Mouse (Mus musculus) MEL (cell line): ENCODE measurements around the gene Snd1. TPM values are rescaled to one million over a fixed set of nuclear protein-coding genes. Genes with fewer than 3 reads are reported as not detected.

Source experiments
- DNase-seq: peaks from one replicate; pipeline ENCODE4 v3.0.0; 2011; ENCODE audit warnings: low read depth, low spot score
- H3K27ac ChIP-seq: 2 replicates; pipeline ENCODE4 v1.5.1; 2012; ENCODE audit warnings: low read depth, mild to moderate bottlenecking, control low read depth, low read length, moderate library complexity; ENCODE audit not compliant: control insufficient read depth
- H3K27me3 ChIP-seq, 2 experiments: fragments of 150-350 bp in 1 of 2; sonication (generic) in 1 of 2; 2 replicates each; pipeline ENCODE4 v1.6.1; 2012; ENCODE audit warnings: low read length in 2 of 2, mild to moderate bottlenecking in 2 of 2, improper control_type of control experiment in 1 of 2, moderate library complexity in 1 of 2; ENCODE audit not compliant: insufficient read depth in 2 of 2, control insufficient read depth in 1 of 2
- H3K36me3 ChIP-seq, 2 experiments: 2 replicates each; pipeline ENCODE4 v1.6.1; 2012 to 2014; ENCODE audit warnings: low read length in 2 of 2, improper control_type of control experiment in 1 of 2, inconsistent platforms in 1 of 2, mild to moderate bottlenecking in 1 of 2; ENCODE audit not compliant: insufficient read depth in 2 of 2, control insufficient read depth in 1 of 2
- H3K4me1 ChIP-seq, 2 experiments: fragments of 150-350 bp in 1 of 2; sonication (generic) in 1 of 2; 2 replicates each; pipeline ENCODE4 v1.6.1; 2012; ENCODE audit warnings: low read length in 2 of 2, improper control_type of control experiment in 1 of 2, mild to moderate bottlenecking in 1 of 2; ENCODE audit not compliant: insufficient read depth in 2 of 2, control insufficient read depth in 1 of 2
- H3K4me3 ChIP-seq, 2 experiments: fragments of 150-350 bp in 1 of 2; sonication (generic) in 1 of 2; 2 replicates each; pipeline ENCODE4 v1.5.1; 2012; ENCODE audit warnings: low read depth in 2 of 2, low read length in 2 of 2, mild to moderate bottlenecking in 2 of 2, moderate library complexity in 2 of 2, control low read depth in 1 of 2, improper control_type of control experiment in 1 of 2; ENCODE audit not compliant: control insufficient read depth in 1 of 2, insufficient read depth in 1 of 2
- H3K79me2 ChIP-seq: 2 replicates; pipeline ENCODE4 v1.6.1; 2012; ENCODE audit warnings: mild to moderate bottlenecking, low read length, moderate library complexity; ENCODE audit not compliant: control insufficient read depth, poor library complexity, insufficient read depth
- H3K9ac ChIP-seq: 2 replicates; pipeline ENCODE4 v1.6.1; 2012; ENCODE audit warnings: low read depth, mild to moderate bottlenecking, control low read depth, low read length, moderate library complexity; ENCODE audit not compliant: control insufficient read depth, poor library complexity, severe bottlenecking
- H3K9me3 ChIP-seq: fragments of 150-350 bp; sonication (generic); replicated peaks from 2 replicates; pipeline ENCODE4 v1.6.1; 2012; ENCODE audit warnings: mild to moderate bottlenecking, low read length, improper control_type of control experiment, moderate library complexity; ENCODE audit not compliant: insufficient read depth
- CHD1 ChIP-seq: IDR thresholded peaks from 2 replicates; pipeline ENCODE4 v1.6.1; 2012; ENCODE audit warnings: low read depth, mild to moderate bottlenecking, inconsistent platforms, low read length, improper control_type of control experiment
- ELF1 ChIP-seq: IDR thresholded peaks from 2 replicates; pipeline ENCODE4 v1.6.1; 2014; ENCODE audit warnings: low read depth, mild to moderate bottlenecking, inconsistent platforms, low read length, improper control_type of control experiment, moderate library complexity
- EP300 ChIP-seq, 2 experiments: IDR thresholded peaks; 2 replicates each; pipeline ENCODE4 v1.6.1; 2011; ENCODE audit warnings: improper control_type of control experiment in 2 of 2, low read length in 2 of 2, low read depth in 1 of 2, mild to moderate bottlenecking in 1 of 2
- GABPA ChIP-seq: IDR thresholded peaks from 2 replicates; pipeline ENCODE4 v1.6.1; 2012; ENCODE audit warnings: low read depth, mild to moderate bottlenecking, inconsistent platforms, low read length, improper control_type of control experiment, moderate library complexity
- GATA1 ChIP-seq: IDR thresholded peaks from 2 replicates; pipeline ENCODE4 v1.6.1; 2011; ENCODE audit warnings: low read depth, low read length, improper control_type of control experiment
- JUND ChIP-seq: IDR thresholded peaks from 2 replicates; pipeline ENCODE4 v1.6.1; 2011; ENCODE audit warnings: low read depth, mild to moderate bottlenecking, improper control_type of control experiment, low read length
- MAZ ChIP-seq: IDR thresholded peaks from 2 replicates; pipeline ENCODE4 v1.6.1; 2012; ENCODE audit warnings: low read depth, mild to moderate bottlenecking, inconsistent platforms, low read length, improper control_type of control experiment
- MEF2A ChIP-seq: IDR thresholded peaks from 2 replicates; pipeline ENCODE4 v1.6.1; 2014; ENCODE audit warnings: low read depth, mild to moderate bottlenecking, inconsistent platforms, low read length, improper control_type of control experiment; ENCODE audit not compliant: poor library complexity, insufficient replicate concordance, severe bottlenecking; ENCODE audit errors: extremely low read depth
- MXI1 ChIP-seq: IDR thresholded peaks from 2 replicates; pipeline ENCODE4 v1.6.1; 2011; ENCODE audit warnings: mild to moderate bottlenecking, low read depth, low read length, improper control_type of control experiment
- MYB ChIP-seq: IDR thresholded peaks from 2 replicates; pipeline ENCODE4 v1.6.1; 2011; ENCODE audit warnings: mild to moderate bottlenecking, low read depth, low read length, improper control_type of control experiment
- NELFE ChIP-seq: IDR thresholded peaks from 2 replicates; pipeline ENCODE4 v1.6.1; 2011; ENCODE audit warnings: low read depth, low read length, improper control_type of control experiment
- POLR2A ChIP-seq, 2 experiments: IDR thresholded peaks; 2 replicates each; pipeline ENCODE4 v1.6.1; 2011 to 2012; ENCODE audit warnings: low read length in 2 of 2, mild to moderate bottlenecking in 2 of 2, control low read depth in 1 of 2, improper control_type of control experiment in 1 of 2, low read depth in 1 of 2, moderate library complexity in 1 of 2; ENCODE audit not compliant: control insufficient read depth in 1 of 2, insufficient read depth in 1 of 2, poor library complexity in 1 of 2
- POLR2AphosphoS5 ChIP-seq: IDR thresholded peaks from 2 replicates; pipeline ENCODE4 v1.6.1; 2012; ENCODE audit warnings: low read depth, borderline replicate concordance, mild to moderate bottlenecking, inconsistent platforms, low read length, moderate library complexity, mixed read lengths
- SIN3A ChIP-seq: IDR thresholded peaks from 2 replicates; pipeline ENCODE4 v1.6.1; 2012; ENCODE audit warnings: low read length, improper control_type of control experiment, inconsistent platforms
- SMC3 ChIP-seq: IDR thresholded peaks from 2 replicates; pipeline ENCODE4 v1.6.1; 2011; ENCODE audit warnings: low read depth, low read length, improper control_type of control experiment
- TAL1 ChIP-seq: IDR thresholded peaks from 2 replicates; pipeline ENCODE4 v1.6.1; 2012; ENCODE audit warnings: mild to moderate bottlenecking, inconsistent platforms, low read length, moderate library complexity, mixed read lengths
- TCF12 ChIP-seq: IDR thresholded peaks from 2 replicates; pipeline ENCODE4 v1.6.1; 2014; ENCODE audit warnings: low read depth, mild to moderate bottlenecking, inconsistent platforms, low read length, improper control_type of control experiment, moderate library complexity
- UBTF ChIP-seq: IDR thresholded peaks from 2 replicates; pipeline ENCODE4 v1.6.1; 2012; ENCODE audit warnings: low read depth, mild to moderate bottlenecking, inconsistent platforms, low read length, improper control_type of control experiment, moderate library complexity, borderline replicate concordance; ENCODE audit not compliant: insufficient read depth
- USF1 ChIP-seq: IDR thresholded peaks from 2 replicates; pipeline ENCODE4 v1.6.1; 2014; ENCODE audit warnings: low read depth, mild to moderate bottlenecking, inconsistent platforms, low read length, improper control_type of control experiment, moderate library complexity
- USF2 ChIP-seq, 2 experiments: IDR thresholded peaks; 2 replicates each; pipeline ENCODE4 v1.6.1; 2011 to 2012; ENCODE audit warnings: improper control_type of control experiment in 2 of 2, low read length in 2 of 2, borderline replicate concordance in 1 of 2, inconsistent platforms in 1 of 2, low read depth in 1 of 2, mild to moderate bottlenecking in 1 of 2; ENCODE audit not compliant: insufficient read depth in 1 of 2
- ZKSCAN1 ChIP-seq: IDR thresholded peaks from 2 replicates; pipeline ENCODE4 v1.6.1; 2012; ENCODE audit warnings: low read depth, mild to moderate bottlenecking, inconsistent platforms, low read length, improper control_type of control experiment, moderate library complexity
- ZMIZ1 ChIP-seq: IDR thresholded peaks from 2 replicates; pipeline ENCODE4 v1.6.1; 2012; ENCODE audit warnings: low read depth, mild to moderate bottlenecking, inconsistent platforms, low read length, improper control_type of control experiment, moderate library complexity
- polyA plus RNA-seq, 2 experiments: library from polyadenylated mRNA; stranded (reverse) in 1 of 2; unstranded in 1 of 2; fragments of >175 nt in 1 of 2; fragments of >200 nt in 1 of 2; gene quantifications; 2 replicates each; pipeline versions ENCODE4 v1.2.1 to v1.2.4; 2012; ENCODE audit warnings: low replicate concordance in 2 of 2, low read depth in 1 of 2; ENCODE audit not compliant: insufficient read length in 2 of 2, insufficient read depth in 1 of 2, missing spikeins in 1 of 2
- total RNA-seq: library from RNA; depleted of rRNA; stranded (reverse); fragments of 300-350 nt; gene quantifications from 2 replicates; pipeline ENCODE4 v1.2.3, GENCODE M21; 2012

Snd1 gene
- total and polyA plus RNA-seq, 3 experiments = 192 to 280 TPM; not detected in 1

DNA sequence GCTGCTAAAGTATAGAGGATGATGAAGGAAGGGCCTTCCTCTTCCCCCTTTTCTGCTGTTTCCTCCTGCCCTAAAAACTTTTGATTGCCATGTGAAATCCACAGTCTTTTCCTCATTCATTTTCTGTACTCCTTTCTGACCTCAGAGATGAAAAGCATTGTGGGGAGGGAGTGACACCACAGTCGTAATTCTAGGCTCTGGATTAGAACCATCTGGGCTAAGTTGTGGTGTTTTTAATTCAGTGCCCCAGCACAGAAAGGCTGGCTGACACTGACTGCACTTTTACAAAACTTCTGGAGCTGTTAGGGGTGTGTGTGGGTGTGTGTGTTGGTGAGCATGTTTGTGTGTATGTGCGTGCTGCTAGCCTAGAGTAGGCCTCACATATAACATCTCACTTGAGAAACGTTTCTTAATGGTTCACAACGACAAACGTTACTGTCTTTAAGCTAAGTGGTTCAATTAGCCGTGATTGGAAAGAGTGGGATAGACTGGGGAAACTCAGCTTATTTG is 373.4 kb downstream of the Snd1 start:
- TF ChIP-seq MEF2A = no peak
- TF ChIP-seq GABPA = no peak
- TF ChIP-seq CHD1 = no peak
- no peak for TF ChIP-seq UBTF
- no peak for TF ChIP-seq POLR2AphosphoS5
- no peak for TF ChIP-seq ZKSCAN1
- no peak for TF ChIP-seq ELF1
- no peak for TF ChIP-seq USF2 (IDR thresholded peaks at IDR 0.05; ENCODE audit: borderline replicate concordance in 1 of 2, insufficient read depth in 1 of 2, low read depth in 1 of 2, low read length in 2 of 2)
- no peak for TF ChIP-seq ZMIZ1
- TF ChIP-seq MAZ = no peak
- no peak for TF ChIP-seq NELFE
- no peak for TF ChIP-seq MXI1
- no peak for TF ChIP-seq JUND
- no peak for TF ChIP-seq EP300 (IDR thresholded peaks at IDR 0.05; ENCODE audit: low read depth in 1 of 2, low read length in 2 of 2)
- TF ChIP-seq, all 39 proteins: peak for 0
- H3K9ac ChIP-seq = no peak overlapping the region
- H3K79me2 ChIP-seq = no peaks in the 10 kb centered on the region
- H3K4me3 ChIP-seq = no peak overlapping the region
- no peak for DNase-seq
- H3K27me3 ChIP-seq = no peaks in the 10 kb centered on the region
- H3K27ac ChIP-seq = no peak overlapping the region
- no peaks in the 10 kb centered on the region for H3K9me3 ChIP-seq
- H3K4me1 ChIP-seq = no peaks in the 10 kb centered on the region
- H3K36me3 ChIP-seq = peaks cover 0 to 4% of the 10 kb centered on the region in 2 experiments; a peak in 1 of 4 replicates

DNA sequence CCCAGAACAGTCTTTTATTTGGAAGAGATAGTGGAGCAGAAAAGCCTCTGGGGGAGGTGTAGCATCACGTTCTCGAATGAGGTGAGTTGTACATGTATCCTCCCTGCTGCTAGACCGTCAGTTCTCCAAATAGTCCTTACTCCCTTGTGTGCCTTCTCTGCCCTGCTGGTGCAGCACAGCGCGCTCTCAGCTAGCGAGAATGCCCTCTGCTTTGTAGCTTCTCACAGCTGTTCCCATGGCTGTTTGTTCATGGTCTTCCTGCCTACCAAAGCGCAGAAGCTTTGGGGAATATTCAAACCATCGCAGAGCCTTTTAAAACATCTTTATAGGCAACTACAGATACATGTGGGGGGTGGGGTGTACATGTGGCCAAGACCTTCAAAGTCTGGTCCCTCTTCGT is 374.0 kb downstream of the Snd1 start:
- Histone ChIP-seq H3K79me2 (no peaks in the 10 kb centered on the region), H3K4me1 (no peaks in the 10 kb centered on the region), H3K27ac (no peak overlapping the region), H3K27me3 (no peaks in the 10 kb centered on the region), H3K36me3 (peaks cover 0 to 4% of the 10 kb centered on the region in 2 experiments; a peak in 1 of 4 replicates), H3K4me3 (no peak overlapping the region), H3K9me3 (no peaks in the 10 kb centered on the region), H3K9ac (no peak overlapping the region)
- no peak for DNase-seq
- TF ChIP-seq POLR2A (IDR thresholded peaks at IDR 0.05; ENCODE audit: control insufficient read depth in 1 of 2, insufficient read depth in 1 of 2, low read depth in 1 of 2, low read length in 2 of 2, poor library complexity in 1 of 2) = no peak
- no peak for TF ChIP-seq SMC3
- no peak for TF ChIP-seq ZKSCAN1
- TF ChIP-seq TAL1 = no peak
- no peak for TF ChIP-seq MYB
- no peak for TF ChIP-seq EP300 (IDR thresholded peaks at IDR 0.05; ENCODE audit: low read depth in 1 of 2, low read length in 2 of 2)
- no peak for TF ChIP-seq TCF12
- no peak for TF ChIP-seq GATA1
- TF ChIP-seq SIN3A = no peak
- no peak for TF ChIP-seq USF1
- no peak for TF ChIP-seq POLR2AphosphoS5
